Mouse (Mus musculus): ENCODE measurements around the gene Nav3. TPM values are rescaled to one million over a fixed set of nuclear protein-coding genes. Genes with fewer than 3 reads are reported as not detected.

Nav3 gene
- total and polyA plus RNA-seq, 3 experiments: not detected

DNA sequence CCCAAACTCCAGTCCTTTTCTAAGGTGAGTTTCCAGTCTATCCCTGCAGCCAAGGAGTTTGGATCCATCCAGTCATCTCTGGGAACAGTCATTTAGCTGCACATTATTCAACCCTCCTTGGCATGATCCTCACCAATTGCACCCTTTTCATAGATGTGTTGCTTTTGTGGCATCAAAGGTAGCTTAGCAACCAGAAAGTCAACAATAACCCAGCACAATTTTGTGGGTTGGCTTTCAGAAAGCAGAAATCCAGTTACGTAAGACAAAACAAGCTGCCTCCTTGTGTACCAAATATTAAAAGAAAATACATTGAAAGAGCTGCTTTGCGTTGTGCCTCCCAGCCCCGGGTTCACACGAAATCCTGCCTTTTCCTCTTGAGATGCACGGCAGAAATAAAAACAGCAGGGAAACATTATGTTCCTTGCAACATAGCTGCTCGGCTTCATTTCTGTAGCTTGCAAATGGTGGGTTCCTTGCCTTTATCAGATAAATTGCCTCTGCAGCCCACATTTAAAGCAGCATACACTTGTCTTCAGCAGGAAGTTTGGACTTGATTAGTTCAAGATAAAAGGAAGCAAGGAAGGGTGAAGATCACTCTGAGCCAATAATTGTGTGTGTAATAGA lies 222.6 kb downstream of the Nav3 start:
- Histone ChIP-seq H3K4me3 (ENCODE audit: control insufficient read depth in 1 of 2, insufficient read depth in 1 of 2, low read depth in 2 of 2, low read length in 2 of 2) (no peak overlapping the region), H3K4me1 (ENCODE audit: control insufficient read depth in 1 of 2, insufficient read depth in 2 of 2, low read length in 2 of 2) (no peaks in the 10 kb centered on the region), H3K9ac (ENCODE audit: control insufficient read depth, low read depth, low read length, poor library complexity, severe bottlenecking) (no peak overlapping the region), H3K9me3 (replicated peaks; ENCODE audit: insufficient read depth, low read length) (no peaks in the 10 kb centered on the region), H3K27ac (ENCODE audit: control insufficient read depth, low read depth, low read length) (no peak overlapping the region), H3K36me3 (ENCODE audit: control insufficient read depth in 1 of 2, insufficient read depth in 2 of 2, low read length in 2 of 2) (no peaks in the 10 kb centered on the region), H3K27me3 (ENCODE audit: control insufficient read depth in 1 of 2, insufficient read depth in 2 of 2, low read length in 2 of 2) (no peaks in the 10 kb centered on the region), H3K79me2 (ENCODE audit: control insufficient read depth, insufficient read depth, low read length, poor library complexity) (no peaks in the 10 kb centered on the region)
- DNase-seq (ENCODE audit: low read depth, low spot score): no peak
- TF ChIP-seq NRF1 (IDR thresholded peaks at IDR 0.05; ENCODE audit: insufficient read depth, low read depth, low read length, poor library complexity, severe bottlenecking) (no peak), MYC (IDR thresholded peaks at IDR 0.05; ENCODE audit: low read depth, low read length) (no peak), NELFE (IDR thresholded peaks at IDR 0.05; ENCODE audit: low read depth, low read length) (no peak), UBTF (IDR thresholded peaks at IDR 0.05; ENCODE audit: borderline replicate concordance, insufficient read depth, low read depth, low read length) (no peak), HCFC1 (IDR thresholded peaks at IDR 0.05; ENCODE audit: low read depth, low read length) (no peak), CHD2 (IDR thresholded peaks at IDR 0.05; ENCODE audit: low read length) (no peak), KAT2A (conservative IDR thresholded peaks at IDR 0.05; ENCODE audit: low read depth, low read length) (no peak), TBP (IDR thresholded peaks at IDR 0.05; ENCODE audit: low read depth, low read length) (no peak)

DNA sequence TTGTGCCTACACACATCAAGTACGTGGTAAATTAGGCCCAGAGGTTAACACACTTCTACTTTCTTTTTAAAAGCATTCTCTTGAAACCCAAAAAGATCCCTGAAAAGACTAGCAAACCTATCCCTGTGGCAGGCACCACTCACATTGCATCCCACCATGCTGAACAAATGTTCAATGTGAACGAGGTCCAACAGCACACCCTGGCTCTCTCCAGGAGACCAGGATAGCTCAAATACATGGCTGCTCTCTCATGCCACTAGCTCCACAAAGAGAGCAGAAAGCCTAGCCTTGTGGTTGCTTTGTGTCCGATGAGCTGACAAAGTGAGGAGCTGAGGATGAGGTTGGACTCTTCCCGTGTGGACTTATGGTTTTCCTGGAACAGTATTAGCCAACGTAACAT lies 249.6 kb downstream of the Nav3 start:
- no peak for DNase-seq (ENCODE audit: low read depth, low spot score)
- Histone ChIP-seq H3K27ac (ENCODE audit: control insufficient read depth, low read depth, low read length) (no peak overlapping the region), H3K9me3 (replicated peaks; ENCODE audit: insufficient read depth, low read length) (no peaks in the 10 kb centered on the region), H3K79me2 (ENCODE audit: control insufficient read depth, insufficient read depth, low read length, poor library complexity) (no peaks in the 10 kb centered on the region), H3K27me3 (ENCODE audit: control insufficient read depth in 1 of 2, insufficient read depth in 2 of 2, low read length in 2 of 2) (no peaks in the 10 kb centered on the region), H3K9ac (ENCODE audit: control insufficient read depth, low read depth, low read length, poor library complexity, severe bottlenecking) (no peak overlapping the region), H3K4me1 (ENCODE audit: control insufficient read depth in 1 of 2, insufficient read depth in 2 of 2, low read length in 2 of 2) (no peaks in the 10 kb centered on the region), H3K4me3 (ENCODE audit: control insufficient read depth in 1 of 2, insufficient read depth in 1 of 2, low read depth in 2 of 2, low read length in 2 of 2) (no peak overlapping the region), H3K36me3 (ENCODE audit: control insufficient read depth in 1 of 2, insufficient read depth in 2 of 2, low read length in 2 of 2) (no peaks in the 10 kb centered on the region)
- TF ChIP-seq E2F4 (IDR thresholded peaks at IDR 0.05; ENCODE audit: borderline replicate concordance, low read depth, low read length) (no peak), SIN3A (IDR thresholded peaks at IDR 0.05; ENCODE audit: low read length) (no peak), NRF1 (IDR thresholded peaks at IDR 0.05; ENCODE audit: insufficient read depth, low read depth, low read length, poor library complexity, severe bottlenecking) (no peak), TAL1 (IDR thresholded peaks at IDR 0.05; ENCODE audit: low read length) (no peak), MAZ (IDR thresholded peaks at IDR 0.05; ENCODE audit: low read depth, low read length) (no peak), POLR2AphosphoS2 (IDR thresholded peaks at IDR 0.05; ENCODE audit: low read length) (no peak), TBP (IDR thresholded peaks at IDR 0.05; ENCODE audit: low read depth, low read length) (no peak), HCFC1 (IDR thresholded peaks at IDR 0.05; ENCODE audit: low read depth, low read length) (no peak), RAD21 (IDR thresholded peaks at IDR 0.05; ENCODE audit: low read depth, low read length) (no peak), NELFE (IDR thresholded peaks at IDR 0.05; ENCODE audit: low read depth, low read length) (no peak), ZKSCAN1 (IDR thresholded peaks at IDR 0.05; ENCODE audit: low read depth, low read length) (no peak), BHLHE40 (IDR thresholded peaks at IDR 0.05; ENCODE audit: borderline replicate concordance, low read depth, low read length) (no peak), TCF12 (IDR thresholded peaks at IDR 0.05; ENCODE audit: low read depth, low read length) (no peak), SMC3 (IDR thresholded peaks at IDR 0.05; ENCODE audit: low read depth, low read length) (no peak), MAX (IDR thresholded peaks at IDR 0.05; ENCODE audit: low read length) (no peak)

Measured in MEL (cell line).